Mouse (Mus musculus) hindbrain, embryonic 13.5 days (tissue): ENCODE results near the gene Nectin3. TPM values are rescaled to one million over a fixed set of nuclear protein-coding genes. Genes with fewer than 3 reads are reported as not detected.
"Not testable (repeated sequence)": the region's sequence is repeated elsewhere in the genome, so short reads cannot be mapped to it uniquely, and the experiment has no call there.

Source experiments
- ATAC-seq: fragments of 200-750 bp; cut with Nextera tagmentation; 2 replicates; pipeline ENCODE4 v1.8.0; 2017; ENCODE audit warnings: moderate TSS enrichment; ENCODE audit not compliant: low FRiP score
- H3K27ac ChIP-seq: fragments of 300-500 bp; sonication (generic); 2 replicates; pipeline ENCODE4 v1.5.1; 2015; ENCODE audit warnings: inconsistent platforms, mild to moderate bottlenecking, moderate library complexity
- H3K27me3 ChIP-seq: fragments of 300-500 bp; sonication (generic); 2 replicates; pipeline ENCODE4 v1.6.1; 2015; ENCODE audit warnings: mild to moderate bottlenecking, inconsistent platforms
- H3K36me3 ChIP-seq: fragments of 300-500 bp; sonication (generic); 2 replicates; pipeline ENCODE4 v1.6.1; 2015; ENCODE audit warnings: mild to moderate bottlenecking, inconsistent platforms
- H3K4me1 ChIP-seq: fragments of 300-500 bp; sonication (generic); replicated peaks from 2 replicates; pipeline ENCODE4 v1.6.1; 2015; ENCODE audit warnings: inconsistent platforms
- H3K4me2 ChIP-seq: fragments of 300-500 bp; sonication (generic); 2 replicates; pipeline ENCODE4 v1.6.1; 2015; ENCODE audit warnings: inconsistent platforms, mild to moderate bottlenecking, moderate library complexity
- H3K4me3 ChIP-seq: fragments of 300-500 bp; sonication (generic); 2 replicates; pipeline ENCODE4 v1.5.1; 2015; ENCODE audit warnings: mild to moderate bottlenecking, inconsistent platforms
- H3K9ac ChIP-seq: fragments of 300-500 bp; sonication (generic); 2 replicates; pipeline ENCODE4 v1.6.1; 2015; ENCODE audit warnings: mild to moderate bottlenecking, inconsistent platforms
- H3K9me3 ChIP-seq: fragments of 300-500 bp; sonication (generic); 2 replicates; pipeline ENCODE4 v1.6.1; 2016; ENCODE audit warnings: inconsistent platforms
- WGBS: fragments of 180-500 bp; shearing (Covaris S2); methylation state at CpG from one replicate; pipeline ENCODE4 v1.1.7; 2015; 5-methylcytosine and 5-hydroxymethylcytosine counted together
- polyA plus RNA-seq: library from polyadenylated mRNA; unstranded; fragments of >200 nt; fragmentation: Nextera tagmentation; extraction: Ambion mirVana; gene quantifications from 2 replicates; pipeline ENCODE4 v1.2.1, GENCODE M21; 2015

Nectin3 gene
- polyA plus RNA-seq, 1 experiment from 2014 or later: 29.7 TPM

DNA sequence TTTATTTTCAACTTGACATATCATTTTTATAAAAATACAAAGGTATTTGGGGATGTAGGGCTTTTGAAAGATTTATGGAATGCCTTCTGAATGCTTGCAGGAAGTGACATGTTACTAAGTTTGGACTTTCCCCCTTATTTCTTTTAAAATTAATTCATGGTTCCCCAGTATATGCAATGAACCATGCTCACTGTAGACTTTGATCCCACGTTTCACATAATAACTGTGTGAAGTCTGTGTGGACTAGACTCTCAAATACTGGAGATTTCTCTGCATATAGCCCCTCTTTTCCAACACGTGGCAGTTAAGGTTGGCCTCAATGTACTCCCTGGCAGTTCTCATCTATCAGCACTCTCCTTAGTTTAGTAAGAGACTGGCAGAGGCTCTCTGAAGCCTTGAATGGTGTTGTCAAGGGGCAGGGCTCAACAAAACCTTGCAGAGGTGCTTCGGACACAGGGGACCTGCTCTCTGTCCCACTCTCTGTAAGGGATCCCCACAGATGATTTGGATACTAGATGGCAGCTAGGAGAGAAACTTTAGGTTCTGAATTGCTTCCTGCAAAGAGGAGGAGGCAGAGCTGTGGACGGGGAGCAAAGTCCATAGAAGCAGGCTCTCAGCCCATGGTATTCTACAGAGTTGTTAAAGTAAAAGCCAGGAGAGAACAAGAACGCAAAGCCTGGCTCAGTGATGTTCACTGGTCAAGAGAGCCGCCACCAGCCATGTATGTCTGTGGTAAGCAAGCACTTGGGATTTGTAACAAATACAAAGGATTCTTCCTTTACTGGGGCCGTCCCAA is 91.3 kb downstream of the Nectin3 start:
- Histone ChIP-seq H3K4me3 (no peak overlapping the region), H3K36me3 (peaks cover 6% of the 10 kb centered on the region; the same call in 1 of the 2 replicates), H3K9ac (no peak overlapping the region), H3K27ac (no peak overlapping the region), H3K9me3 (no peaks in the 10 kb centered on the region), H3K4me1 (no peaks in the 10 kb centered on the region), H3K27me3 (no peaks in the 10 kb centered on the region), H3K4me2 (no peak overlapping the region)
- ATAC-seq: no peak
- WGBS: 94% methylated on average over 7 of the region's 7 CpGs

GRCm38 (mm10) chr16:46397945-46398344 is 100.4 kb downstream of the Nectin3 start:
- no peak overlapping the region for H3K4me2 ChIP-seq
- H3K9ac ChIP-seq: no peak overlapping the region
- H3K4me3 ChIP-seq: no peak overlapping the region
- 92% methylated on average over 4 of the region's 4 CpGs for WGBS
- H3K36me3 ChIP-seq: peaks cover 27% of the 10 kb centered on the region
- H3K27ac ChIP-seq: no peak overlapping the region
- no peaks in the 10 kb centered on the region for H3K4me1 ChIP-seq
- no peaks in the 10 kb centered on the region for H3K27me3 ChIP-seq
- no peaks in the 10 kb centered on the region for H3K9me3 ChIP-seq
- ATAC-seq: no peak

DNA sequence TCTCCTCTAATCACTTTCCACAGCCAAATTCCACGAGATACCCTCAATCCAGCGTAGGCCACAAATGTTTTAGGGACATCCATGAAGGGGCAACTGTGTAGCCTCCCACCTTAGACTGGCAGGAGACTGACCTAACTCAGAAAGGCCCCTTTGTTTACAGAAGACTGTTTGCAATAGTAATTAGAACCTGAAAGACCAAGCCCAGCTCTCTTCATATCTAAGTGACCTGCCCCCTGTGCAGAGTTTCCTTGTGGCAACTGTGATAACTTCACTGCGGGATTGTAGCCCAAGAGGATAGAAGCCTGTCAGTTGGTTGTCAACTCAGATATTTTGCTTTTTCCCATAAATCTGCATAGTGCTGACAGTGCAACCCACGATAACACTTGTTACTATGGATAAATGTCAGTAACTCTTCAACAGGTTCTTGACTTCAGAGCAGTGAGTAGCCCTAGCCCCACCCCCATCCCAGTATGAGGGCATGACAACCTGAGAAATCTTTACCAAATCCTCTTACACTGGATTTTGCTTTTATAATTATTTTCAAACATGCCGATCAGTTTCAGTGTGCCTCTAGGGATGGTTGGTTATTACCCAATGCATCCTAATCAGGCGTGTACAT is 108.8 kb downstream of the Nectin3 start:
- Histone ChIP-seq H3K36me3 (peaks cover 7% of the 10 kb centered on the region), H3K9me3 (no peaks in the 10 kb centered on the region), H3K4me3 (no peak overlapping the region), H3K9ac (no peak overlapping the region), H3K27me3 (no peaks in the 10 kb centered on the region), H3K4me1 (peaks cover 35% of the 10 kb centered on the region), H3K27ac (0 out of 2 replicates have a peak overlapping the region, but pooled peaks have one; percentile 23), H3K4me2 (no peak overlapping the region)
- WGBS: 46% methylated on average over 6 of the region's 6 CpGs
- ATAC-seq: peak; percentile 62; the same call in 1 of the 2 replicates

- Histone ChIP-seq H3K4me1 (peaks cover 35% of the 10 kb centered on the region), H3K4me3 (no peak overlapping the region), H3K9ac (no peak overlapping the region), H3K27ac (0 out of 2 replicates have a peak overlapping the region, but pooled peaks have one; percentile 23), H3K9me3 (no peaks in the 10 kb centered on the region), H3K36me3 (peaks cover 2% of the 10 kb centered on the region), H3K27me3 (no peaks in the 10 kb centered on the region), H3K4me2 (no peak overlapping the region)
- no peak for ATAC-seq
- 34% methylated on average over 11 of the region's 11 CpGs for WGBS
Observed at GRCm38 (mm10) chr16:46388527-46389414, 109.6 kb downstream of the Nectin3 start.

DNA sequence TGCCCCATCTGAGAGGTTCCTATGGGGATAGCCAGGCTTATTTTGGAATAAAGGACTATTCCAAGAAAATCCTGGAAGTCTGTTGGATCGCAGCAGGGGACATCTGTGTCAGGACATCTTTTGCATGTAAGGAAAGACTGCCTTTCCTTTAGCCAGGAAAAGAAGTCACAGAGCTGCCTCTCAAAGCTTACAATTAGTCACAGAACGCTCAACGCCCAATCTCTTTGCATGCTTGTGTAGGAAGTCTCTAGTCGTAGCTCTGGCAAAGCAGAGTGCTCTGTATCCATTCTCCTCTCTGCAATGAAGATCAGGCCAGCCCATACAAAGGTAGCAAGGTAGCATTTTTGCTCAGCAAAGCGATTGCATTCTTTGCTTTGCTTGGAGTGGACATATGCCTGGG is 114.0 kb downstream of the Nectin3 start:
- H3K27me3 ChIP-seq: no peaks in the 10 kb centered on the region
- no peak overlapping the region for H3K9ac ChIP-seq
- 86% methylated on average over 5 of the region's 5 CpGs for WGBS
- no peak overlapping the region for H3K27ac ChIP-seq
- H3K36me3 ChIP-seq: no peaks in the 10 kb centered on the region
- H3K9me3 ChIP-seq: no peaks in the 10 kb centered on the region
- ATAC-seq: no peak
- peaks cover 13% of the 10 kb centered on the region for H3K4me1 ChIP-seq
- H3K4me3 ChIP-seq: no peak overlapping the region
- H3K4me2 ChIP-seq: no peak overlapping the region

- Histone ChIP-seq H3K36me3 (no peaks in the 10 kb centered on the region), H3K4me2 (no peak overlapping the region), H3K27ac (no peak overlapping the region), H3K4me3 (no peak overlapping the region), H3K9ac (no peak overlapping the region), H3K9me3 (no peaks in the 10 kb centered on the region), H3K4me1 (peaks cover 4% of the 10 kb centered on the region; the same call in 1 of the 2 replicates), H3K27me3 (no peaks in the 10 kb centered on the region)
- ATAC-seq: no peak
- 96% methylated on average over 4 of the region's 4 CpGs for WGBS
Observed at GRCm38 (mm10) chr16:46383344-46383743, 115.0 kb downstream of the Nectin3 start.

DNA sequence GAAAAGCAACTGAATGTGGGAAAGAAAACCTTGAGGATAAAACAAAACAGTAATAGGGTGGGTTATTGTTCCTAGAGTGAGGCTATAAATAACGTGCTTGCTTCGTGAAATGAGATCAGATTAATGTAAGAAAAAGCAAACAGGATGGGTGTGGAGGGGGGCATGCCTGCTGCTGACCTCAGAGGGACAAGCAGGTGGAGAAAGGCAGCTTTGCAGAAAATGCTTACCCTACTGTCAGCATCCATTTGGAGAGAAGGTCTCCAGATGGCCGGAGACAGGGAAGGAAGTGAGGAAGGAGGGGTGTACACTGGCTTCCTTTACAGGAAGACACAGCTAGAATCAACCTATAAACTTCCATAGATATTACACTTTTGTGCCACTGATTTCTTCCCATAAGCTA is 121.8 kb downstream of the Nectin3 start:
- H3K4me2 ChIP-seq: no peak overlapping the region
- no peaks in the 10 kb centered on the region for H3K27me3 ChIP-seq
- 82% methylated on average over 3 of the region's 3 CpGs for WGBS
- no peak overlapping the region for H3K9ac ChIP-seq
- H3K4me1 ChIP-seq: no peaks in the 10 kb centered on the region
- no peaks in the 10 kb centered on the region for H3K36me3 ChIP-seq
- no peak for ATAC-seq
- H3K27ac ChIP-seq: no peak overlapping the region
- H3K9me3 ChIP-seq: no peaks in the 10 kb centered on the region
- no peak overlapping the region for H3K4me3 ChIP-seq

GRCm38 (mm10) chr16:46362022-46362421 is 136.3 kb downstream of the Nectin3 start:
- Histone ChIP-seq H3K27ac (no peak overlapping the region), H3K4me1 (peaks cover 9% of the 10 kb centered on the region; the same call in 1 of the 2 replicates), H3K4me2 (no peak overlapping the region), H3K36me3 (no peaks in the 10 kb centered on the region), H3K9me3 (no peaks in the 10 kb centered on the region), H3K4me3 (no peak overlapping the region), H3K27me3 (no peaks in the 10 kb centered on the region), H3K9ac (no peak overlapping the region)
- ATAC-seq: no peak
- 68% methylated on average over 6 of the region's 6 CpGs for WGBS

GRCm38 (mm10) chr16:46357658-46358057 is 140.7 kb downstream of the Nectin3 start:
- not testable (repeated sequence) for ATAC-seq, H3K9ac ChIP-seq, H3K27me3 ChIP-seq, H3K9me3 ChIP-seq, H3K4me3 ChIP-seq, H3K4me1 ChIP-seq, H3K27ac ChIP-seq, H3K36me3 ChIP-seq, H3K4me2 ChIP-seq
- 84% methylated on average over 2 of the region's 2 CpGs for WGBS

- 49% methylated on average over 3 of the region's 3 CpGs for WGBS
- H3K4me3 ChIP-seq: no peak overlapping the region
- H3K36me3 ChIP-seq: no peaks in the 10 kb centered on the region
- peaks cover 4% of the 10 kb centered on the region; the same call in 1 of the 2 replicates for H3K4me1 ChIP-seq
- no peak for ATAC-seq
- H3K9me3 ChIP-seq: no peaks in the 10 kb centered on the region
- no peak overlapping the region for H3K4me2 ChIP-seq
- no peaks in the 10 kb centered on the region for H3K27me3 ChIP-seq
- no peak overlapping the region for H3K27ac ChIP-seq
- no peak overlapping the region for H3K9ac ChIP-seq
Observed at GRCm38 (mm10) chr16:46356663-46357062, 141.7 kb downstream of the Nectin3 start.
